Mouse (Mus musculus): ENCODE measurements around the gene Vstm4.

Gene Vstm4

DNA sequence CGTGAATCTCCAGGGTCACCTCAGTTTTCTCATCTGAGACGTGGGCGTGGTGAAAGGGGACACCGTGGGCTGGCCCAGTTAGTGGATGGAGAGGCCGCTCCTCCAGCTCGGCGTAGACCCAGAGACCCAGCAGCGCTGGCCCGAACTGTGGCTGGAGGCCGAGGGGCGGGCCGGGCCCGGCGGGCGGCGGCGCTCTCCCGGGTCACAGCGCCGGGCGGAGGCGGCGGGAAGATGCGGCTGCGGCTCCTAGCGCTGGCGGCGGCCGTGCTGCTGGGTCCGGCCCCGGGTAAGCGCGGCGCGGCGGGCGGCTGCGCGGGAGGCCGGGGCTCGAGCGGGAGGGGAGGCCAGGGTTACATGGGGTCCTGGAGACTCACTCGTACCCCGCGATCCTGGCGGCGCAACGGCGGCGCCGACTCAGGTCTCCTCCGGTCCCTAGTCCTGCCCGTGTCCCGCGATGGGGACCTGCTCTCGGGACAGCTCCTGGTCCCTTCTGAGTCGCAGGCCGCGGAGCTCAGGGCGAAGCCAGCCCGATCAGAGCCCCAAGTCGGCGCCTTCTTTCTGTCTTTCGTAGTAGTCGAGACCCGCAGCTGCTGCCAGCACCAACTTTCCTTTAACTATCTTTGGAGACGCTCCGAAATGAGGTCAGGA lies at the start of gene Vstm4:
Gene Vstm4 (plus strand): TSS at position 76 of the 648 bp plus-strand sequence.
- in situ Hi-C loops (cut with MboI, MseI), result no loop called here

DNA sequence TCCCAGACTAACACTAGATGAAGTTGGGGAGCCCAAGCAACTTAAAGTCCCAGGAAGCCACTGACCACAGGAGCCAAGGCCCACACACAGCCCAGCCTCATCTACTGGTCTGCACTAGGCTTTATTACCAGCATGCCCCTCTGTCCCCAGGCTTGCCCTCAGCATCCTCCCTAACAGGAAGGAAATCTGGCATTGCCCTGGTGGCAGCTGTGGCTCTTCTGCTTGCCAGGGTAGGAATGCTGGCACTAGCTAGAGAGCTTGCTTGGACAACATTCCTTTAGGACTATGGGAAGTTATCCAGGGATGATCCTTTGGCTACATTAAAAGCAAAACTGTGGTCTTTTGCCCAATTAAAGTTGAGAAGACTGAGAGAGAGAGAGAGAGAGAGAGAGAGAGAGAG lies 46.4 kb upstream of the Vstm4 start:
- in situ Hi-C loops (cut with MboI, MseI), result no loop called here

DNA sequence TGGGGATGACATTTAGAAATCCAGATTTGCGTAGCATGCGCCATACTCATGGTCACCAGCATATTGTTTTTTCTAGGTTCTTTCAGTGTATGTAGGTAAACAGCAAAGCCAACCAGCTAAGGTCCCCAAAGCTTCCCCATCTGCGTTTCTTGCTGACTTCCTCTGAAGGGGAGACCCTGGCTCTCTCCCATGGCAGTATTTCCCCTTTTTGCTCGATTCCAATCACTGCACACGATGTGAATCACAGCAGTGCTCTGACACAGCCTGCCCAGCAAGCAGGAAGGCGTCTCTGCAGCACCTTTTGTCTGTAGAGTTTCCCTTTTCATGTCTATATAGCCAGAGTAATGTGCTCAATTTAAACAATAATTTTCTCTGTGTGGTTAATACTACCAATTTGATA lies 44.1 kb upstream of the Vstm4 start:
- in situ Hi-C loops (cut with MboI, MseI), result no loop called here

DNA sequence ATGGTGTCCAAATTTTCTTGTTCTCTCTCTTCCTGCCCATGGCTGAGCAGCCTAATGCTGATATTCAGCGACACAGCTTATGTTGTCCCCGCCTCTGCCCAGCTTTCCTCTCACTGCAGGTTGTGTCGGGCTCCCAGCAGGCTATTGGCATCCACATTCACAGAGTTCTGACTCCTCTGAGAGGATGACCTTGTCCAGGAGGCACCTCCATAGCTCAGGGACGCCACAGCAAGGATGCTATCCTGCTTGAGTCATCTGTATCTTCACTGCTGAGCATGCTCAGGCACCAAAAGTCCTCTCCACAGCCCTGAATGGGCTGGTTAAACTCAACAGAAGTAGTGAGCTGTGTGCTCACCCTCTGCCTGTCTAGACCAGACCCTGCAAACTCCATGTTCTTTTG lies 41.6 kb upstream of the Vstm4 start:
- in situ Hi-C loops (cut with MboI, MseI), result no loop called here

DNA sequence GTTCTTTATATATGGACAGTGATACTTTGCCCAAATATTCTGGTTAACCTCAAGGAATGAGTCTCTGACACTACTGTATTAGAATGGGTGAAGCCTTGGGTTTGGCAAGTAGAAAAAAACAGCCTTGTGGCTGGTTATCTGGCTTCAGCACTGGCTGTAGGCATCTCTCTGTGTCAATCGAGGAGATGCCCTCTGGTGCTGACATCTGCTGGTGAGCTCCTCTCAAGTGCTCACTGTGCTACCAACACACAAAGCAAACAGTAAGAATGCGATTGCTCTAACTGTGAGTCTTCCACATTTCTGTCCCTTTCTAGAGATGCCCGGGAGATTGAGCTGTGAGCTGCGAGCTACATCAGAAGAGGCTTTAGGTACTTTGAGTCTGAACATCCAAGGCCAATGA lies 40.0 kb upstream of the Vstm4 start:
- in situ Hi-C loops (cut with MboI, MseI), result no loop called here

DNA sequence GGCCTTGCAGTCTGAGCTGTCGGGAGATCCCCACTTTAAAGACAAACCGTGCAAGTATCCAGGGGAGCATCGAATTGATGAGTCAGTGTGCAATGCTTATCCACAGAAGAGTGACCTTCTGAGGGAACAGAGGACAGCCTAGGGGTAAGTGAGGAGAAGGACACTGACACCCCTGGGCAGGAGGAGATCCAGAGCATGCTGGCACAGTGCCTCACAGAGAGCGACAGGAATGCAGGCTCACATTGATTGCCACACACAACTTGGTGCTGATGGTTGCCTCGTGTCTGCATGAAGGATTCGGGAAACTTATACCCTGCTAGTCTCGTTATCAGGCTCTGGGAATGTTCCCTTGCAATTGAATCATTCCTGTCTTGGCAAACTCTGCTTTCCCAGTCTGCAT lies 39.3 kb upstream of the Vstm4 start:
- in situ Hi-C loops (cut with MboI, MseI), result no loop called here

DNA sequence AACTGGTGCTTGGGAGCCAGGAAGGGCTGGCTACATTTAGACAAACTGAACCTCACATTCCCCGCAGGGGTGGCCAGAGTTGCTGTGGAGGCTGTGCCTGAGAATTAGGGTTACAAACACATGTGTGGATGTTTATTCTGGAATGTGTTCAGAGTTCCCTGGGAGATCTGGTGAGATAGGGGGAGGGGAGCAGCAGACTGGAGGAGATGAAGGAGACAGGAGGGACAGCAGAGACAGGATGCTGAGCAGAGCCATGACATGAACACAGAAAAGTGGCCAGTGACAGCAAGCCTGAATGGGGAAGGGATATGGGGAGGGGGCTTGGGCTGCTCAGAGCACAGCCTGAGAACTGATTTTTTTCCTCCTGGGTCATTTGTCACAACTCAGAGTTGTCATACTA lies 37.3 kb upstream of the Vstm4 start:
- in situ Hi-C loops (cut with MboI, MseI), result no loop called here

DNA sequence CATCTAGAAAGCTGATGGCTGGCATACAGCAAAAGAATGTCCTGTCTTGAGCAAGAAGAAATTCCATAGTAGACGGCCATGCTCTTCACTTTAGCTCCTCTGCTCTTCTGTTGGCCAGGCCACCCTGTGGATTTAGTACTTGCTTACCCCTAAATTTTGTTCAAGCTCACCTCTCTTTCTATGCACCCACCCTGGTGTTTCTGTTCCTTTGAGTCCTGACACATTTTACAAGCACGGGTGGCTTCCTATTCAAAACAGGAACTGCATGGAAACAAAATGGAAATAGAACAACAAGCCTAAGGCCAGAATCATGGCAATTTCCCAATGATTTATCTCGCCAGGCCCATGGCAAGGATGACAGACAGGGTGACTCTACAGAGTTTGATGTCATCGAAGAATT lies 33.7 kb upstream of the Vstm4 start:
- in situ Hi-C loops (cut with MboI, MseI), result no loop called here

DNA sequence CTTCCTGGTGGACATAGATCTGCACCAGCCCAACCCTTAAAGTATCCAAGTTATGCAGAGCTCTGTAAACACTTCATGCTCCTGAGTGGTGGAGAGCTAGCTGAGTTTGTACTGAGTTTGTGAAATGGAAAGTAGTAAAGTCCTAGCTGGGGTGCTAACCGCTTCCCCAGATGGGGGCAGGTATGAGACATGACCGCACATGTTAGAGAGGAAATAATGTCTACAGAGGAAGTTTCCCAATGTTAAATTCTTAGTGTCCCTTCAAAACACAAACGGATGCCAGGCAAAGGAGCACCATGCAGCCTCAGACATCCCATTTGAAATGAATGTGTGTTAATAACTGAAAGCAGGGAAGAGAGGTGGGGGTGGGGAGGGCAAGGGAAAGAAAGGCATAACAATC lies 32.7 kb upstream of the Vstm4 start:
- in situ Hi-C loops (cut with MboI, MseI), result no loop called here

DNA sequence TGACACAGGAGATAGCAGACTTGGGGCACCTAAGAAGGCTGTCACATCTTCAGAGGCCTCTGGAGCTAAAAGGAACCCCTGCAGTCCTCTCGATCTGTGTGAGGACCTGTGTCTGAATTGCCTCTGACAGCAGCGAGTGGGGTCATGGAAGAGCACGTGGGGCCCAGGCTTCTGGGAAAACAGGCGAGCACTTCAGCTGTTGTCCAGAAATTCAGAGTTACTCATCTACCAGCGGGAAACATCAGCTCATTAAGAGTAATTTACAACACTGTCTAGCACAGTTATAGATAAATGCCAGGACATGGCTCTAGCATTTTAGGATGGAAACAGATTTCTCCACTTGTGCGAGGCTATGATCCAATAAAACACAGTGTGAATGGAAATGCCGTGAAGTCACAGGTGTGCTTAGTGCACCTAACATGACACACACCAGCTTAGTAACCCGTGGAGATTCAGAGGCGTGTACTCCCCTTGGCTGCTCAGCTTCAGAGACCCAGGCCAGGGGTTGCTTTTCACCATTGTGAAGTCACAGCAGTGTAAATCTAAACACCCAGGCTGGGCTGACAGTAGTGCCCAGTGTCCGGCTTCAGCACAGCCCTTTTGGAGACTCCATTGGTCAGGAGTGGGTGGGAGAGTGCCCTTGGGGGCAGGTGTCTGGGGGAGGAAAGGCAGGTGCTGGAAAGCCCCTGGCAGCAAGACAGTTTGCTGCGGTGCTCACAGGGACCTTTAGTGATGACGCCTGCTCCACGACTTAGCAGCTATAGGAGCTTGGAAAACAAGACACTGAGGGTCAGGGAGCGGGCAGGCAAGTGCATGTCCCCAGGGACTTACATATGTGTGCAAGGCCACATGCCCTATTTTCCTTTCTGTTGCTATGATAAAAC lies 32.0 kb upstream of the Vstm4 start:
- in situ Hi-C loops (cut with MboI, MseI), result no loop called here

DNA sequence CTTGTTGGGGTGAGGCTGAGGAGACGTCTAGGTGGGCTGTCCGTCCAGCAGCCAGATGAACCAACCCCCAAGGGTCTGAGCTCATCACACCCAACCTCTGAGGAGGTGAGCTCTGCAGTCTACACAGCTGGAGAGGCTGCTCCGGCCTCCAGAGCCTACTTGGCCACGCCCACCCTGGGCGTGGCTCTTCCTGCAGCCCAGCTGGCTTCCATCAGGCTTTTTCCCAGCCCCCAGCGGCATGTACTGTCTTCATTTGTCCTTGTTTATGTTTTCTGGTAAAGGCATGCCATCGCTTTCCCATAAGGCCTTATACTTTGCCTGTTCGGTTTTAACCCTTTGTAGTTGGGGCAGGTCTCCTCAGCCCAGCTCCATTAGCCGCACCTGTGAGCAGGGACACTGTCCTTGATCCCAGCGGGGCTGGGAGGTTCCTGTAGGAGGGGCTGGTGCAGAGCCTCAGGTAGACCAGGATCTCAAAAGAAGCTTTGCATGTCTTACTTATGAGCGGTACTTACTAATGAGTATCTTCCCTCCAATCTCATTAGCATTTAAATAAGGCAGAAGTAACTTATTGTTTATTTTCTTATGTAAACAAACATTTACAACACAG lies 31.0 kb upstream of the Vstm4 start:
- in situ Hi-C loops (cut with MboI, MseI), result no loop called here

DNA sequence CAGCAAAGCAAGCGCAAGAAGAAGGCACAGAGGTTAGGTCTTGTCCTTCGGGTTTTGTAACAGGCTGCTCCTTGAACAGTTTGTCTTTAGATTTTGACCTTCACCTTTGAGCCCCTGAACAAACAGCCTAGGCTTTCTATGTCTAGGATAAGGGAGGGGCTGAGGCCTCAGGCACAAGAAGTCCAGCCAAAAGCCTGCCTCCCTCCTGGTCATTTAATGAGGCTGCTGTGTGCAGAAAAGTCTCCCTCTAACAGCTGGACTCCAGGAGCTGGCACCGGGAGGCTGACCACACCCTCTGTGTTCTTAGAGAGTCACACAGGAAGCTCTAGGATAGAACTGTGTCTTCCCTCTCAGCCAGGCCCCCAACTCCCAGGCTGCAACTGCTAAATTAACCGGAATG lies 29.4 kb upstream of the Vstm4 start:
- in situ Hi-C loops (cut with MboI, MseI), result no loop called here

DNA sequence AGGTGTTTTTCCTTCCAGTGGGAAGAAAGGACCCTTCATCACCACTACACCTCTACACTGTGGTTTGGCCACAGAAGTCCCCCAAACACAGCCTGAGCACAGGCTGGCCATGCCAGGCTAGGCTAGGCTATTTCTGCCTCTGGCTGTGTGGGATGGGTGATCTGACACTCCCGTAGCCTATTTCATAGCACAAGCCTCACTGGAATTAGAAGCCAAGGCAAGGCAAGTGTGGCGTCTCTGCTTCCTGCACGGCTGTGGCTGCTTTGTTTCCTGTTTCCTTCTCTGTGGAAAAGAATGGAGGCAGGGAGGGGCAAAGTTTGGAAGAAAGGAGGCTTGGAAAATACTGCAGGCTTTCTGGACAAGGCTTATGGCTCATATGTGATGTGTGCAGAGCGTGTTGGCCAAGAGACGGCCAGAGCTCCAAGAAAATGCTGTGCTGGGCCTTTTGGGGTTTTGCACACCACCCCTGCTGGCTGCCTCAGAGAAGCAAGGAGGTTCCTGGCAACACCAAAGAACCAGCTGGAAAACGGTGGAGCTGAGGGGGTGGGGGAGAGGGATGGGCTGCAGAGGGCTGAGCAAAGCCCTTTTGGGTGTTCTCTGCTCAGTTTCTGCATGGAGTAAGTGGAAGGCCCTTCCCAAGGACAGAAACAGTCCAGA lies 28.4 kb upstream of the Vstm4 start:
- in situ Hi-C loops (cut with MboI, MseI), result no loop called here

DNA sequence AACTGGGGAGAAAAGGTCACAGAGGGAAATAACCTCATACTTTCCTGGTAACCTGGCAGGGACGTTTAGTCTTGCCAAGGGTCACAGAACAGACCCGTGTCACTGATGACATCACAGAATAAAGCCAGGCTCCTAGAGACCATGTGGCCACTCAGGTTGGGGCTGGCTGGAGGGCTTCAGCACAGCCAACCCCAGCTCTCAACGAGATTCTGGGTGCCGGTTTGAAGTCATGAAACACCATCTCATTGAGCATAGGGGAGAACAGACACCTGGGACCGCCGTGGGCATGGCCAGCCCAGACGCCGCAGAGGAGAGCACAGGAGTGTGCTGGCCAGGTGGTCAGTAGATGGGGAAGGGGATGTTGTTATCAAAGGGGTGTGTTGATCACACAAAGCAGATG lies 22.7 kb upstream of the Vstm4 start, which contains the start of gene Fam170b:
Gene Fam170b (plus strand): TSS at position 116 of the 400 bp plus-strand sequence.
- in situ Hi-C loops (cut with MboI, MseI), result no loop called here

DNA sequence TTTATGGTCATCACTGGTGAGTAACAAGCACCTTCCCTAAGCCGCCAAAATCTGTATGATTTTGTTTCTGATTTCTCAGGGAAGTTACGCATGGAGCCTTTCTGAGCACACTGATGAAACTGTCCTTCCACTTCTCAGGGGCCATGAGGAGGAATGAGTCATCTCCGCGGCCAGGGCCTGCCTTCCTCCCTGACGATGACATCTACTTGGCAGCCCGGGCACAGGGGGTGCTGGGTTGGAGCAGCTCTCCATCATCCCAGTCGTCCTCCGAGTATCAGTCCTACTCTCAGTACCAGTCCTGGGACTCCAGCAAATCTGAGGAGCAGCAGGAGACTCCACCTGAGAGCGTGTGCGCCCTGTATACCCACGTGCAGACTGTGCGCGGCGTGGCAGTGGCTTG lies 21.4 kb upstream of the Vstm4 start:
- in situ Hi-C loops (cut with MboI, MseI), result no loop called here

DNA sequence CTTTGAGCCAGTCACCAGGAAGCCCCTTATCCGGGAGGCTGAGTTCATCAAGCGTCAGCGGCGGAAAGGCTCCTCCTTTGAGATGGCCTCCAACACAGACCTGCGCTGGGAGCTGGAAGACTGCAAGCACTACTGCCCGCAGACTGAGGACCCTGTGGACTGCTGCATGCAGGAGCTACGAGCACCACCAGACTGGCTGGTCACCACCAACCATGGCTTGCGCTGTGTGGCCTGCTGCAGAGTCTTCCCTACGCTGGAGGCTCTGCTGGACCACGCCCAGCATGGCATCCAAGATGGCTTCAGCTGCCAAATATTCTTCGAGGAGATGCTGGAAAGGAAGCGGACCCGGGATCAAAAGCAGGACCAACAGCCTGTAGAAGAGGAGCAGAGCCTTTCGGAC lies 21.0 kb upstream of the Vstm4 start:
- in situ Hi-C loops (cut with MboI, MseI), result no loop called here

DNA sequence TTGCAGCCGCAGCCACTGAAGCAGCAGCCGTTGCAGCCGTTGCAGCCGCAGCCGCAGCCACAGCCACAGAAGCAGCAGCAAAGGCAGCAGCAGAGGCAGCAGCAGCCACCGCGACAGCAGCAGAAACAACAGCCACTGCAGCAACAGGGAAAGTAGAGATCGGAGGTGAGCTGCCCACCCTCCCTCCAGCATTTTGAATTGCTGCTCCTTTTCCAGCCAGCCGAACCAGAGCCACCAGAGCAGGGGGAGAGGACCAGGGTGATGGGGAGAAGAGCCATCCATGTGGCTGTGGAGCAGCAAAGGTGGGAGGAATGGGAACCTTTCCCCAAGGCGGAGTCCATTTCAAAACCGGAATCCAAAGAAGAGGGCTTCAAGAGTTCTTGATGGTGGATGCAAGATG lies 20.4 kb upstream of the Vstm4 start:
- in situ Hi-C loops (cut with MboI, MseI), result no loop called here

DNA sequence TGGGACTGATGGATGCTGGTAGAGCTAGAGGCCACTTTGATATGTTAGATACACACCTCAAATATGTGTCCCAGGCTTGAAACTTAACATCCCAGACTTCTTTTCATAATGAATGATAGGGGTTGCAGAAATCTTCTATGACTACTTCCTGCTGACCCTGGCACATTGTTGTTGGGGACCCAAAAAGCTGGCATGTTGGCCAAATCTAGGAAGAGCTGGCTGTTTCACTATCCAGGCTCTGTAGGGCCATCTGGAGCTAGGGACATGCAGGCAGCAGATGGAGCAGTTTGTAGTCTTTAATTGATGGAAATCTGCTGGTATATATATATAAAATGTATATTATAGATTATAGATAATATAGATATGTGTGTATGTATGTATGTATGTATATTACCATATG lies 14.5 kb upstream of the Vstm4 start:
- in situ Hi-C loops (cut with MboI, MseI), result no loop called here

DNA sequence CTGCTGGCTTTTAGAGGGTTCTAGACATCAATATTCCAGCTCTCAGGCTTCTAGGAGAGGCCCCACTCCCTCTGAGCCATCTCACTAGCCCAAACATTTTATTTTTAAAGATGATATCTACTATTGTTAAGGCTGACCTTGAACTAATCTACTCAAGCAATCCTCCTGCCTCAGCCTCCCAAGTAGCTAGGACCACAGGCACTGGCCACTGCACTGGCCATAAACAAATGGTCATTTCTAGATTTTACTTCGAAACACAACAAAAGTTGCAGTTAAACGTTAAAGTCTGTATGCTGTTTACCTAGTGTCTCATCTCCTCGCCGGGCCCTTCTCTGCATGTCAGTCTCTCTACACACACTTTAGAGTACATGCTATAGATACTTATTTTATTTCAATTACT lies 2.5 kb upstream of the Vstm4 start:
- in situ Hi-C loops (cut with MboI, MseI), result no loop called here

DNA sequence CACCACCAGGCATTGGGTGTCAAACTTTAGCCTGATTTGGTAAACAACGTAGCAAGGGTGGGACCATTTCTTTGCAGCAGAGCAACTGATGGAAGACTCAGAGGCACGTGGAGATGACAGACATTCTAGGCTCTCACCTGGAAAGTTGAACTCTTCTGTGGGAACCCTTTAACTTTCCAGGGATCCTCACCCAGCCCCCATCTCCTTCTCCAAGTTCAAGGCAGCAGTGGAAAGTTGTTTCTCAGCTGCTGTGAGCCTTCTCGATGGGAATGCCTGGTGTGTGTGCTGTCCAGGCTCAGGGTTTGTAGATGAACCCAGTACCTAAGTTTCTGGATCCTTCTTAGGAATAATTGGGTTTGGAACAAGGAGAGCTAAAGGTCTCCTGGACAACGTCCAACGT lies 310 bp upstream of the Vstm4 start:
- in situ Hi-C loops (cut with MboI, MseI), result no loop called here

DNA sequence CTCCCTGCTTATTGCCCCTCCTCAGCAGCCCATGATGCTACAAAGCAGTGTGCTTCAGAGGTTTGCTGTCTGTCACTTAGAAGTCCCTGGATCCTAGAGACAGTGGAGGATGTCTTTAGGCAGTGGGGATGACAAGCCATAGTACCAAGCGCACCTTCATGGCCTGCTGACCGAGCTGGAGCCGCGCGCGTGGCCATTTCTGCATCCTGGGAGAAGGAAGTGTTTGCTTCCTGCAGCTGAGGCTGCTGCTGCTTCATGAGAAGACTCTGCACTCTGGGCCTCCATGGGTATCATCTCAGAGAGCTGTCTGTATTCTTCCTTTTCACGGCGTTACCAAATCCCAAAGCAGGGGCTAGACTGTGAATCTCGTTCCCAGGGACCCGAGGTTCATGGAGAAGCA lies 1.8 kb downstream of the Vstm4 start:
- in situ Hi-C loops (cut with MboI, MseI), result no loop called here

DNA sequence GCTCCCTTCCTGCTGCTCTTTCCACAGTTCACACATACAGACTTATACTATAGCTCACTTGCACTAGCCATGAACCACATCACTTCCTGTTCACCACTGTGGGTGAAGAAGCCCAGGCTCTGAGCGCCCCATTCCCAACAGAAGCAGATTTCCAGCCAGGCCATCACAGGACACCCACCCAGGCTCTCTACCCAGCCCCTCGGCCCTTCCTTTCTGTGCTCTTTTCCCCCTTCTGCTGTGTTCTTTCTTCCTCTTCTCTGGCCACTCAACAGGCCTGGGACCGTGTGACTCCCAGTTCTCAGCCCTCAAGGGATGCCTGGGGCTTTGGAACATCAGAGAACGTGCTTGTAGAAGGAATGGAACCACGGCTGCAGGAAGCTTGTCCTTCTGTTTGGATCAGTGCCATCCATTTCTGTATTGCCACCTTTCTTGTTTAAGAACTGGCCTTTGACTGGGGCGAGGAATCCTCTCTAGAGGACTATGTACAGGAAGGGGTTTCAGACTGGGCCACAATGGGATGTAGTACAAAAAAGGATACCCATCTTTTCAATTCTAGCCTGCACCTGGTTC lies 2.5 kb downstream of the Vstm4 start:
- in situ Hi-C loops (cut with MboI, MseI), result no loop called here
